Mouse (Mus musculus) megakaryocyte, embryonic 14.5 days (primary cell): Measurements from ENCODE around the gene Eno1.

Experiments used
- FLI1 ChIP-seq: IDR thresholded peaks from 2 replicates; pipeline ENCODE4 v1.6.1; 2012; ENCODE audit warnings: low read length, inconsistent platforms, mixed read lengths
- GATA1 ChIP-seq: IDR thresholded peaks from 3 replicates; pipeline ENCODE4 v1.6.1; 2012; ENCODE audit warnings: mixed read lengths, low read length, inconsistent platforms, borderline replicate concordance

- TF ChIP-seq FLI1 (no peak), GATA1 (no peak)
These were observed 21.0 kb downstream of the Eno1 start for GRCm38 (mm10) chr4:150257252-150258204.
